Mouse (Mus musculus) lung, adult 2 months (tissue): Measurements from ENCODE around the gene Sap25.

Experiments
- CTCF ChIP-seq: fragments of 200-500 bp; IDR thresholded peaks from 2 replicates; pipeline ENCODE4 v1.5.1; 2011; ENCODE audit warnings: mild to moderate bottlenecking, low read length, control low read depth; ENCODE audit not compliant: insufficient read depth
- POLR2A ChIP-seq: fragments of 200-500 bp; IDR thresholded peaks from 2 replicates; pipeline ENCODE4 v1.6.1; 2011; ENCODE audit warnings: low read depth, mild to moderate bottlenecking, control low read depth, low read length, borderline replicate concordance; ENCODE audit errors: extremely low read depth

GRCm38 (mm10) chr5:137678736-137679135 is 37.6 kb downstream of the Sap25 start:
- TF ChIP-seq POLR2A (no peak), CTCF (no peak)
